Mouse (Mus musculus) lung, embryonic 16.5 days (tissue): Measurements from ENCODE around the gene Olfml2a. TPM values are rescaled to one million over a fixed set of nuclear protein-coding genes. Genes with fewer than 3 reads are reported as not detected.
A peak's percentile ranks its signal among the peaks of the same experiment; 100 is the strongest.

Source experiments
- ATAC-seq: fragments of 200-750 bp; cut with Nextera tagmentation; 2 replicates; pipeline ENCODE4 v1.8.0; 2017; ENCODE audit warnings: low read depth, mild to moderate bottlenecking, moderate library complexity
- H3K27ac ChIP-seq: fragments of 300-500 bp; sonication (generic); 2 replicates; pipeline ENCODE4 v1.5.1; 2014; ENCODE audit warnings: mild to moderate bottlenecking, control low read depth, low read length
- H3K27me3 ChIP-seq: fragments of 300-500 bp; sonication (generic); 2 replicates; pipeline ENCODE4 v1.6.1; 2014; ENCODE audit warnings: low read depth, low read length, mixed read lengths; ENCODE audit not compliant: control insufficient read depth, insufficient read depth
- H3K36me3 ChIP-seq: fragments of 300-500 bp; sonication (generic); 2 replicates; pipeline ENCODE4 v1.6.1; 2014; ENCODE audit warnings: low read length; ENCODE audit not compliant: control insufficient read depth, insufficient read depth
- H3K4me1 ChIP-seq: fragments of 300-500 bp; sonication (generic); replicated peaks from 2 replicates; pipeline ENCODE4 v1.6.1; 2014; ENCODE audit warnings: low read length, mixed read lengths; ENCODE audit not compliant: control insufficient read depth, insufficient read depth
- H3K4me2 ChIP-seq: fragments of 300-500 bp; sonication (generic); 2 replicates; pipeline ENCODE4 v1.6.1; 2014; ENCODE audit warnings: low read depth, low read length, control low read depth
- H3K4me3 ChIP-seq: fragments of 300-500 bp; sonication (generic); 2 replicates; pipeline ENCODE4 v1.5.1; 2014; ENCODE audit warnings: mild to moderate bottlenecking, low read length, control low read depth
- H3K9ac ChIP-seq: fragments of 300-500 bp; sonication (generic); 2 replicates; pipeline ENCODE4 v1.6.1; 2014; ENCODE audit warnings: low read length, control low read depth
- H3K9me3 ChIP-seq: fragments of 300-500 bp; sonication (generic); 2 replicates; pipeline ENCODE4 v1.6.1; 2016; ENCODE audit warnings: low read length; ENCODE audit not compliant: control insufficient read depth
- WGBS: fragments of 180-500 bp; shearing (Covaris S2); extraction: QIAGEN DNeasy Blood & Tissue Kit; methylation state at CpG from one replicate; pipeline ENCODE4 v1.1.7; 2014; 5-methylcytosine and 5-hydroxymethylcytosine counted together
- polyA plus RNA-seq: library from polyadenylated mRNA; unstranded; fragments of >200 nt; fragmentation: Nextera tagmentation; extraction: Ambion mirVana; gene quantifications from 2 replicates; pipeline ENCODE4 v1.2.1, GENCODE M21; 2015

The Olfml2a gene
- polyA plus RNA-seq, 1 experiment from 2014 or later: 7.5 TPM

DNA sequence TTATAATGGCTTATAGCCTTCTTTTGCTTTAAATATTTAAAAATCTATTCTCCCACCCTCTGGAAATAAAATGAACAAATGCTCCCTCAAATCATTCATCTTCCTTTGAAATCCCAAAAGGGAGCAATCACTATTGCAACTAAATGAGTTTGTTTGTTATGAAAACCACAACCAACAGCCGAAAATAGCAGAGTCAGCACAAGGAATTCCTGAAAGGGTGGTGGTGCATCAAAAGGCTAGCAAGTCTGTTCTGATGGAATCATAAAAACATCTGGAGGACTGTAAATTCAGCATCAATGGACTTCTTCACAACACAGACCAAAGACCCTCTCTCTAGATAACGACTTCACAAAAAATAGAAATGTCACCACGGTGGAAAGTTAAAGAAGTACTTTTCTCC lies 8.3 kb upstream of the Olfml2a start:
- Histone ChIP-seq H3K9me3 (no peaks in the 10 kb centered on the region), H3K27ac (no peak overlapping the region), H3K4me1 (peaks cover 6% of the 10 kb centered on the region), H3K27me3 (peaks cover 12% of the 10 kb centered on the region), H3K36me3 (no peaks in the 10 kb centered on the region), H3K4me3 (no peak overlapping the region), H3K9ac (no peak overlapping the region), H3K4me2 (no peak overlapping the region)
- no peak for ATAC-seq
- 44% methylated on average over 3 of the region's 3 CpGs for WGBS

DNA sequence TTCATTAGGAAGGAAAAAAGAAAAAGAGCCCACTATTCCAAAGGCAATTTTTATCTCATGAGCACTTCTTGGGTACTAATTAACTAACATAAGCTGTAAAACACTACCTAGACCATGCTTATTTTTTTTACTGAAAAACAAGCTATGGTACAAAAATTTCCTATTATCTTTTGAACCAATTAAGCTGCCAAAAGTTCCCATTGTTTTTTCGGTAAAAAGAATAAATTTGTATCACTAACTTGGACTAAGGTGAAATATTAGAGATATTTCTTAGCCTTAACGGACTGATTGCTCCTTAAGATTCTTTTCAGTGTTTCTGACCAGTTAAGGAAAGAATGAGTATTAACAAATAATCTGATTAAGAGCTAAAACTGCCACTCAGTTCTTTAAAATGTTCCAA lies 7.9 kb upstream of the Olfml2a start:
- no peak overlapping the region for H3K4me2 ChIP-seq
- WGBS: 65% methylated on average over 2 of the region's 2 CpGs

DNA sequence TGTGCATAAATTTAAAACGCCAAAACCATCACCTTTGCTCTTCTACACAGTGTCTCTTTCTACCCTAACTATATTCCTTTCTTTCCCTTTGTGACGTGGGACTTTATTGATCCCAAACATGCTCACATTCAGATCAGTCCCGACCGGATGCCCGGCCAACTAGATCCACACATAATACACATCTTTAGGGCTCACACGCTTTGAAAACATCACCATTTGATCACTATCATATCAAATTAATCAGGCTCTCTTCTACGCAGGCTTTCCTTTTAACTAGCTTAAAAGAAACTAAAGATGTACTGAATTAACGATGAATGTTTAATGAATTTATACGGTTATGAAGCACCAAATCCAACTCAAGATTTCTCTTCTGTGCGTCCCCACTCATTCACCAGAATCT lies 7.2 kb upstream of the Olfml2a start:
- Histone ChIP-seq H3K4me1 (peaks cover 6% of the 10 kb centered on the region), H3K4me2 (peak overlapping the region; percentile 96), H3K27ac (no peak overlapping the region), H3K4me3 (peak overlapping the region; percentile 89), H3K27me3 (peaks cover 12% of the 10 kb centered on the region), H3K9me3 (no peaks in the 10 kb centered on the region), H3K9ac (peak overlapping the region; percentile 75), H3K36me3 (no peaks in the 10 kb centered on the region)
- WGBS: 15% methylated on average over 10 of the region's 10 CpGs
- no peak for ATAC-seq

More for the DNA sequence above, 7.9 kb upstream of the Olfml2a start:
- no peak overlapping the region for H3K27ac ChIP-seq
- no peak overlapping the region for H3K4me3 ChIP-seq
- H3K36me3 ChIP-seq: no peaks in the 10 kb centered on the region
- ATAC-seq: no peak
- peaks cover 6% of the 10 kb centered on the region for H3K4me1 ChIP-seq
- no peak overlapping the region for H3K9ac ChIP-seq
- no peaks in the 10 kb centered on the region for H3K9me3 ChIP-seq
- peaks cover 12% of the 10 kb centered on the region for H3K27me3 ChIP-seq

DNA sequence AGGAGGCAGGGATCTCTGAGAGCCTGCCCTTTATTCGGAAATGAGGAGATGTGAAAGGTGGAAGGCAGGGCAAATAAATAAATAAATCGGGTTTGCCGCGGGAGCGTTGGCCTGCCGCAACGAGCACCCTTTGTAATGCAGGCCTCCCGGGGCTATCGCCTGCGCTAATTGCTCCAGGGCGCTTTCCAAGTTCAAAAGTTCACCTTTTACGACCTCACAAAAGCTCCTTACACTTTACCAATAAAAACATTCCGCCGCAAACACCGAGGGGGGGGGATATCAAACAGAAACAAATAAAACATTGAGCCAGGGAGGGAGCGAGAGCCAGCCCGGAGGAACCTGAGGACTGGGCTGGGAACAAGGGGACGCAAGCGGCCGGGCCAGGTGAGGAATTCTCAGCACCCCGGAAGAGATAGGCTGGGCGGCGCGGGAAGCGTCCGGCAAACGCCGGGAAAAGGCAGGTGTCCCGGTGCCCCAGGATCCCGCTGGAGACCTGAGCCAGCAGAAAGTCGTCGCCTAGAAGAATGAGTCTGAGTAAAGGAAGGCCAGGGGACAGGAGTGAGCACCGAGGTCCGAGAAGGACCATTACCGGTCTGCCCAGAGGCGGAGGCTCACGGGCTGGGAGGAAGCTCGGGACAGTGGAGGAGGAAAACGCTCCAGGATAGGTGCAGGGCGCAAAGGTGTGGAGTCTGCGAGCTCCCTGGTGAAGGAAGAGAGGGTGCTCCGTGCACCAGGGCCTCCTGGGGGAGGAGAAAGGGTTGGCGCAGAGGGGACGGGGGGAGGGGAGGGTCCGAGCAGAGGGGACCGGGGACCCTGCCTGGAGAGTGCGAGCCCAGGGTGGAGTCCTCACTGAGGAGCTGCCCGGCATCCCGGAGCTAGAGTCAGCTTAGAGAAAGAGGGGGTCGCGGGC lies 6.4 kb upstream of the Olfml2a start:
- Histone ChIP-seq H3K4me2 (peak overlapping the region; percentile 96), H3K27ac (peak overlapping the region; percentile 36), H3K9me3 (no peaks in the 10 kb centered on the region), H3K27me3 (peaks cover 12% of the 10 kb centered on the region), H3K4me1 (peaks cover 6% of the 10 kb centered on the region), H3K36me3 (no peaks in the 10 kb centered on the region), H3K4me3 (peak overlapping the region; percentile 89), H3K9ac (peak overlapping the region; percentile 75)
- peak; percentile 57 for ATAC-seq
- under 1% methylated on average over 49 of the region's 51 CpGs for WGBS

DNA sequence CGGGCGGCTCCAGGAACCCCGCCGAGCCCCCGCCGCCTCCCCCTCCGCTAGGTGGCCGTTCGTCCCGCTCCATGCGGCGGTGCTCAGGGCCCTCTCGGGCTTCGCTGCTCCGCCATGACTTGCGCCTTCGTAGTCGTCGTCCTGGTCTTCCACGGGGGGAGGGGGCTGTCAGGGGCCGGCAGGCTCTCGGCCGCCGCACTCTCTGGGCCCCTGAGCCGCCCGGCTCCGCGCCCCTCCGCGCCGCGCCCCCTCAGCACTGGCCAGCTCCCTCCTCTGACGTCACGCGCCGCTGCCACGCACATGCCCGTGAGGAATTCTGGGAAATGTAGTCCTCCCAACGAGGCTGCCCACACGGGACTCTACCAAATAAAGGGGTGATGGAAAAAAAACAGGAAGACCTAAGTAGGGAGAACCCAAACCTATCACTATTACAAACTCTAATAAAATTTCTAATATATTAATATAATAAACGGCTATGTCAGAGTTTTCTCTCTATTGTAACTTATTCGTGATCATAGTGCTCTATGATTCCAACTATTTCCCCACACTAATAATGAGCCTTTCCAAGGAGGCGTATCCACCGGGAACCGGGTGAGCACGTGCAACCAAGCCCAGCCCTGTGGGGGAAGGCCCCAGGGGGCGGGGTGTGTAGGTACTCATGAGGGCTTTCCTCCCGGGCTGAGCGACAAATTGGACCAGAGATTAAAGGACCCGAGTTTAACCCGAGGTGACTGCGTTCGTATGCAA lies 5.5 kb upstream of the Olfml2a start:
- Histone ChIP-seq H3K4me1 (peaks cover 7% of the 10 kb centered on the region), H3K9ac (peak overlapping the region; percentile 75), H3K9me3 (no peaks in the 10 kb centered on the region), H3K36me3 (no peaks in the 10 kb centered on the region), H3K27me3 (peaks cover 12% of the 10 kb centered on the region), H3K27ac (peak overlapping the region; percentile 36), H3K4me2 (peak overlapping the region; percentile 96), H3K4me3 (peak overlapping the region; percentile 89)
- WGBS: 1% methylated on average over 35 of the region's 53 CpGs
- peak; percentile 97 for ATAC-seq

DNA sequence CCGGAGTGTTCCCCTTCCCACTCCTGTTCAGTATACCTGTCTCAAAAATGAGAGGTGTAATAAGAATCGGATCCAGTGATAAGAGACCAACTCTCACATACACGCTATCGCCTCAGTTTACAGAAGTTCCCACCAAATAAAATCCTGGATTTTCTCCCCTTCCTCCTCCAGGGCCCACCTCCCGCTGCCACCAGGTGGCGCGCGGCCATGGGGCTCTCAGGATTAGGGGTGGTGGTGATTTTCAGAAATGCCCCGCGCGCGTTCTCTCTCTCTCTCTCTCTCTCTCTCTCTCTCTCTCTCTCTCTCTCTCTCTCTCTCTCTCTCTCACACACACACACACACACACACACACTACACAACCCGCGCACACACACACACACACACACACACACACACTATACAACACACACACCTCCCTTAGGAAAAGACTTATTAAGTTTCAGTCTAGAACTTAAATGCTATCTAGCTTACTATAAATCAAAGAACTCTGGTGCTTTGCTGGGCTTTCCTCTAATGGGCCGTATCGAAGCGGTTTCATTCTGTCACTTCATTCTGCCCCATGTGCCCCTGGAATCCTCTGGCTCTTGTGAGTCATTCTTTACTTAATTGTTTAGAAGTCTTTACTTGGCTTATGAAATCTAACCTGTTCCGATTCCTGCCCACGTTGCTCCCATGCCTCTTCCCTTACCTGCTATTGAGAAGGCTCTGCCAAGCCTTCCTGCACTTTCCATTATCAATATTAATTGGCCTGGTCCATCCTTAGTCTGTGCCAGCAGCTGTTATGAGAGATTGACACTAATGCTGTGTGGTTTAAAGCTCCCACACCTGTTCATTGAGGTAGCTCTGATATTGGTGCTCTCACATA lies 4.4 kb upstream of the Olfml2a start, which contains the start of gene Nr6a1:
Gene Nr6a1, minus strand, starts transcription at position 574 of the 865 bp plus-strand sequence.
- Histone ChIP-seq H3K27ac (peak within 1 kb of the TSS; percentile 19; the same call in 1 of the 2 replicates), H3K4me1 (peaks cover 12% of the 10 kb centered on the region), H3K36me3 (no peaks in the 10 kb centered on the region), H3K9ac (peak within 1 kb of the TSS; percentile 30), H3K4me2 (peak within 1 kb of the TSS; percentile 77), H3K4me3 (peak within 1 kb of the TSS; percentile 43), H3K27me3 (peaks cover 12% of the 10 kb centered on the region), H3K9me3 (no peaks in the 10 kb centered on the region)
- WGBS: 6% methylated on average over 18 of the region's 19 CpGs
- ATAC-seq: peak; percentile 48

DNA sequence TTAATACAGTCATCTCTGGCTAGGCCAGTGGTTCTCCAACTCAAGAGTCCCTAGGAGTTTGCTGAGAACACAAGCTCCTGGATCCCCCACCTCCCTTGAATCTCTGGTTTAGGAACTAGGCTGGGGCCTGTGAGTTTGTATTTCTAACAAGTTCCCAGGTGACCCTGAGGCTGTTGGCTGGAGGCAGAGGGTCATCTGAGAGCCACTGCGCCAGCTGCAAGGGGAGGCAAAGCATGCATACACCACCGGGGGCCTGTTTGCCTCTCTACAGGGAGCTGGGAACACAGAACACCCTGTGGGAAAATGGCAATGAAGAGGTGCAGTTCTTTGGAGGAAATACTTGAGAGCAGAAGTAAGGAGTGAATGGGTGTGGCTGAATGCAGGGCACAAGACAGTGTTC lies 1.5 kb upstream of the Olfml2a start:
- Histone ChIP-seq H3K9me3 (no peaks in the 10 kb centered on the region), H3K9ac (no peak overlapping the region), H3K4me3 (no peak overlapping the region), H3K27me3 (0 out of 2 replicates have a peak, but pooled peaks cover 3% of the 10 kb centered on the region), H3K4me1 (peaks cover 5% of the 10 kb centered on the region), H3K36me3 (no peaks in the 10 kb centered on the region), H3K4me2 (no peak overlapping the region), H3K27ac (no peak overlapping the region)
- no peak for ATAC-seq
- WGBS: 58% methylated on average over 2 of the region's 2 CpGs

DNA sequence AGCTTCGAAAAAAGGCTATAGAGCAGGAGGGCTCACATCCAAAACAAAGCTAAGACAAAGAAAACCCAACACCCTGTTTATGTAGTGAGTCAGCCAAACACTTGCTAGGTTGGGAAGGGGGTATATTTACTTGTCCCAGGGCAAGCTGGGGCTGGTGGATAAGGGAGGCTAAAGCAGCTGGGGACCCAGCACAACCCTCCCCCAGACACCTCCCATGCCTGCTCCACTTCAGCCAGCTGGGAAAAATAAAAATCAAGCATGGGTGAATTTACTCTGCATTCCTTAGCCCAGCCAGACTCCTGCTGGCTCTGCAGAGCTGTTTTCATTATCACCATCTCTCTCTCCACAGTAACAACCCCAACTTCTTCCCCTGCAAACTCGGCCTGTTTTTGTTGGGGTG lies 2.2 kb downstream of the Olfml2a start:
- peaks cover 5% of the 10 kb centered on the region; the same call in 1 of the 2 replicates for H3K4me1 ChIP-seq
- H3K4me2 ChIP-seq: no peak overlapping the region
- H3K27ac ChIP-seq: 0 out of 2 replicates have a peak overlapping the region, but pooled peaks have one; percentile 23
- H3K27me3 ChIP-seq: no peaks in the 10 kb centered on the region
- no peaks in the 10 kb centered on the region for H3K9me3 ChIP-seq
- H3K36me3 ChIP-seq: no peaks in the 10 kb centered on the region
- no peak overlapping the region for H3K4me3 ChIP-seq
- peak; percentile 41; the same call in 1 of the 2 replicates for ATAC-seq
- WGBS: 13% methylated on average over 2 of the region's 2 CpGs
- no peak overlapping the region for H3K9ac ChIP-seq
